Mouse (Mus musculus): ENCODE measurements around the gene Gcgr.

- TF ChIP-seq USF1 (IDR thresholded peaks at IDR 0.05; ENCODE audit: low read depth) (no peak), CTCF (IDR thresholded peaks at IDR 0.05; ENCODE audit: control insufficient read depth, insufficient read depth, insufficient read length) (no peak), MAX (IDR thresholded peaks at IDR 0.05) (no peak), MYOG (IDR thresholded peaks at IDR 0.05; ENCODE audit: control insufficient read depth, extremely low read depth, insufficient read length) (no peak), CEBPB (IDR thresholded peaks at IDR 0.05; ENCODE audit: low read depth) (no peak), MYOD1 (IDR thresholded peaks at IDR 0.05; ENCODE audit: control insufficient read depth, insufficient read length, low read depth) (no peak)
Measured at GRCm38 (mm10) chr11:120565114-120565513, 34.6 kb downstream of the Gcgr start.
